Mouse (Mus musculus) embryonic facial prominence, embryonic 14.5 days (tissue): ENCODE measurements at regions not wholly inside any gene's neighbourhood (a gene's known extent, or its start where the extent isn't known, plus 50 kb on each side); places are given as distances from the start of the nearest gene placed in this dataset.

Source experiments
- ATAC-seq: fragments of 200-750 bp; cut with Nextera tagmentation; 2 replicates; pipeline ENCODE4 v1.8.0; 2017; ENCODE audit warnings: low read depth, moderate number of reproducible peaks, moderate TSS enrichment
- DNase-seq: peaks from one replicate; pipeline ENCODE4 v3.0.0-alpha.2; 2015; ENCODE audit warnings: low spot score
- H3K27ac ChIP-seq: fragments of 300-500 bp; sonication (generic); replicated peaks from 2 replicates; pipeline ENCODE4 v1.5.1; 2014; ENCODE audit warnings: low read depth, mild to moderate bottlenecking, low read length, moderate library complexity
- H3K27me3 ChIP-seq: fragments of 300-500 bp; sonication (generic); replicated peaks from 2 replicates; pipeline ENCODE4 v1.6.1; 2014; ENCODE audit warnings: low read length; ENCODE audit not compliant: control insufficient read depth, insufficient read depth
- H3K36me3 ChIP-seq: fragments of 300-500 bp; sonication (generic); 2 replicates; pipeline ENCODE4 v1.6.1; 2014; ENCODE audit warnings: low read length, mixed read lengths; ENCODE audit not compliant: control insufficient read depth, insufficient read depth
- H3K4me1 ChIP-seq: fragments of 300-500 bp; sonication (generic); 2 replicates; pipeline ENCODE4 v1.6.1; 2014; ENCODE audit warnings: antibody characterized with exemption, low read length; ENCODE audit not compliant: control insufficient read depth, insufficient read depth
- H3K4me2 ChIP-seq: fragments of 300-500 bp; sonication (generic); 2 replicates; pipeline ENCODE4 v1.6.1; 2014; ENCODE audit warnings: low read depth, mild to moderate bottlenecking, low read length, moderate library complexity, mixed read lengths
- H3K4me3 ChIP-seq: fragments of 300-500 bp; sonication (generic); 2 replicates; pipeline ENCODE4 v1.5.1; 2014; ENCODE audit warnings: low read depth, mild to moderate bottlenecking, low read length
- H3K9ac ChIP-seq: fragments of 300-500 bp; sonication (generic); 2 replicates; pipeline ENCODE4 v1.6.1; 2014; ENCODE audit warnings: low read depth, mild to moderate bottlenecking, low read length, moderate library complexity, mixed read lengths
- H3K9me3 ChIP-seq: fragments of 300-500 bp; sonication (generic); 2 replicates; pipeline ENCODE4 v1.6.1; 2016; ENCODE audit warnings: low read length; ENCODE audit not compliant: control insufficient read depth
- WGBS: fragments of 180-500 bp; shearing (Covaris S2); extraction: QIAGEN DNeasy Blood & Tissue Kit; methylation state at CpG from one replicate; pipeline ENCODE4 v1.1.7; 2014; 5-methylcytosine and 5-hydroxymethylcytosine counted together

DNA sequence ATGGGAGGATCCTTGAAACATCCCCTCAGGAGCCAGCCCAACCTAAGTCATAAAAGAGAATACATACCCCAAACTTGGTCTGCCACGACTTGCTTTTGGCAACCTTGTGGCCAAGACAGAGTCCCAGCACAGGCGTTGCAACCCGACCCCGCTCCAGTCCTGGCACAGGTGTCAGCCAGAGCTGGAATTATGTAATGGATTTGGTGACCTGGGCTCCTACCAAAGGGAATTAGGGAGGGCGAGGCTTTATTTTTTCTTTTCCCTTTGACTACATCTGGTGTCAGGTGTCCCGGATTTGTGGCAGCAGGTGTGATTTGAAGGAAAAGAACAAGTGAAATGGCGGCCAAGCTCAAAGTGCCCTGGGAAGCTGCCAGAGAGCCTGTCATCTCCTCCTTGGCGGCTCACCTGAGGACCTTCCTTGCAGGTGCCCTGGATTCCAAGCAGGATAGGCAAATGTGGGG is 212.9 kb downstream of the Mef2c start:
- Histone ChIP-seq H3K27ac (no peak overlapping the region), H3K4me2 (no peak overlapping the region), H3K27me3 (peaks cover 97% of the 10 kb centered on the region), H3K36me3 (no peaks in the 10 kb centered on the region), H3K9me3 (no peaks in the 10 kb centered on the region), H3K4me3 (no peak overlapping the region), H3K9ac (no peak overlapping the region), H3K4me1 (peaks cover 4% of the 10 kb centered on the region; the same call in 1 of the 2 replicates)
- DNase-seq (peak; percentile 66), ATAC-seq (peak; percentile 58; the same call in 1 of the 2 replicates)
- WGBS: 2% methylated on average over 8 of the region's 8 CpGs

- Histone ChIP-seq H3K27me3 (peaks cover 98% of the 10 kb centered on the region), H3K4me3 (no peak overlapping the region), H3K4me2 (no peak overlapping the region), H3K27ac (no peak overlapping the region), H3K4me1 (peaks cover 4% of the 10 kb centered on the region; the same call in 1 of the 2 replicates), H3K9ac (no peak overlapping the region), H3K36me3 (no peaks in the 10 kb centered on the region), H3K9me3 (no peaks in the 10 kb centered on the region)
- 4% methylated on average over 4 of the region's 4 CpGs for WGBS
- ATAC-seq (no peak), DNase-seq (no peak)
These were observed 213.9 kb downstream of the Mef2c start for GRCm38 (mm10) chr13:83717686-83718210.

DNA sequence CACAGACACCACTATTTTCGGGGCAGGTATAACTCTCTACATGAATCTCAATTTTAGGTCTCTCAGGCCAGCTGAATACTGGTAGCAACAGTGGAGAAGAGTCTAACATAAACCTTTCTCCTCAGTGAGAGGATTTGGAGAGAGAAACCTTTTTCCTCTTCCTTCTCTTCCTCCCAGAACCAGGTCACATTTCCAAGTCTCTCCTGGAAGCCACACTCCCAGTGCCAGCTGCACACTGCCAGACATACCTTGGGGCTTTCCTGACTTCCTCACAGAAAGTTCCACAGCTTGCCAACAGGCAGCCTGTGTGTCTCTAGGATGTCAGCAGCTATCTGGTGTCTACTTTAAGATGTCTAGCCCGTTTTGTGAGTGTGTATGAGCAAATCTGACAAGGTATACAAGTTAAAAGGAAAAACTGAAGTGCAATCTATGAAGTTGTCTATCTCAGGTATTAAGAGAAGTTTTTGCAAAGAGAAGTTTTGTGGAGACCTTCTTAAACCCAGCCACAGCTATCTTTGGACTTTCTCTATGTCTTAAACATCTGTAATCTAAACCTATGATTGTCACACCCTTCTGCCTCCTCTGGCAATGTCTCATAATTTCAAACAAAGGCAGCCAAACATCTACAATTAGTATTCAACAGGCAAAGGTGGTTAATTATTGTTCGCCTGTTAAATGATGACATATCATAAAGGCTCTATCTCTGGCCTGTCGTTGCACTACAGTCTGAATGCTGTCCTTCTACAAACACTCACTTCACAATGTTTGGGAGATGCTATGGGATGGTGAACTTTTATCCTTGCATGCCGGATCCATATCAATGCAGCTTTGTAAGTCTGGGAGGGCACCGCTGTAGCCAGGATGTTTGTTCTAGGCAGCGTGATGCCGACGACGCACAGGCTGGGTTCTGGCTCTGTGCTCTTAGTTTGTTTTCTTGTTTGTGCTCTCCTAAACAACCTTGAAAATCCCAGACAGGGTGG is 214.9 kb downstream of the Mef2c start:
- WGBS: 5% methylated on average over 10 of the region's 10 CpGs
- no peak overlapping the region for H3K4me3 ChIP-seq

GRCm38 (mm10) chr13:83719635-83720291 is 215.9 kb downstream of the Mef2c start:
- no peak overlapping the region for H3K4me3 ChIP-seq
- H3K27me3 ChIP-seq: peaks cover 98% of the 10 kb centered on the region
- no peak overlapping the region for H3K27ac ChIP-seq
- H3K9ac ChIP-seq: no peak overlapping the region
- DNase-seq (no peak), ATAC-seq (no peak)
- H3K36me3 ChIP-seq: no peaks in the 10 kb centered on the region
- H3K9me3 ChIP-seq: no peaks in the 10 kb centered on the region
- peaks cover 4% of the 10 kb centered on the region; the same call in 1 of the 2 replicates for H3K4me1 ChIP-seq
- 2% methylated on average over 24 of the region's 24 CpGs for WGBS
- H3K4me2 ChIP-seq: peak overlapping the region; percentile 13; the same call in 1 of the 2 replicates

More for the DNA sequence above, 214.9 kb downstream of the Mef2c start:
- no peaks in the 10 kb centered on the region for H3K9me3 ChIP-seq
- no peak overlapping the region for H3K9ac ChIP-seq
- H3K36me3 ChIP-seq: no peaks in the 10 kb centered on the region
- H3K27me3 ChIP-seq: peaks cover 98% of the 10 kb centered on the region
- H3K4me1 ChIP-seq: peaks cover 4% of the 10 kb centered on the region; the same call in 1 of the 2 replicates
- ATAC-seq: no peak
- no peak overlapping the region for H3K4me2 ChIP-seq
- H3K27ac ChIP-seq: no peak overlapping the region
- no peak for DNase-seq

GRCm38 (mm10) chr13:83720352-83720751 is 216.5 kb downstream of the Mef2c start:
- no peaks in the 10 kb centered on the region; the same call in 1 of the 2 replicates for H3K9me3 ChIP-seq
- H3K36me3 ChIP-seq: no peaks in the 10 kb centered on the region
- WGBS: under 1% methylated on average over 12 of the region's 12 CpGs
- peak overlapping the region; percentile 31; the same call in 1 of the 2 replicates for H3K4me3 ChIP-seq
- no peak for DNase-seq
- H3K27ac ChIP-seq: no peak overlapping the region; the same call in 1 of the 2 replicates
- H3K9ac ChIP-seq: no peak overlapping the region
- H3K27me3 ChIP-seq: peaks cover 98% of the 10 kb centered on the region
- H3K4me2 ChIP-seq: peak overlapping the region; percentile 13; the same call in 1 of the 2 replicates
- H3K4me1 ChIP-seq: peaks cover 4% of the 10 kb centered on the region; the same call in 1 of the 2 replicates
- ATAC-seq: no peak

DNA sequence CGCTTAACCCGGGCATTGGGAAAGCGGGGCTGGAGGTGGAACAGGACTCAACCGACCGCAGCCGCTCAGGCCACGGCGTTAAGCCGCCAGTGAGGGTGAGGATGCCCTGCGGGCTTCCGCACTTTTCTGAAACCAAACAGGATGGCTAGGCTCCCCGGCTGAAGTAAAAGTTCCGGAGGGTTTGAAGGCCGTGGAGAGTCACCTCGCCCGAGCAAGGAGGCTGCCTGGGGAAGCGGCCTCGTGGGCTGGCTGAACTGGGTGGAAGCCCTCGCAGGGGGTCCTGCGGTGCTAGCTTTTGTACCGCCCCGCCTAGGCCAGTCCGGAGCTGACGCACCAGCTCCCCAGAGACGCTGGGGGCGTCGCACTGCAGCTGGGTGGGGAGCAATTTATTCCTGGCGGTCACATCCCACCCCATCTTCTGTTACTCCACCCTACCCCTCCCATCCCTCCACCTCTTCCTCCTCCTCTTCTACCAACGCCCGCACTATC is 217.1 kb downstream of the Mef2c start:
- peak; percentile 73 for DNase-seq
- H3K27me3 ChIP-seq: peaks cover 98% of the 10 kb centered on the region
- H3K36me3 ChIP-seq: no peaks in the 10 kb centered on the region
- peaks cover 4% of the 10 kb centered on the region; the same call in 1 of the 2 replicates for H3K4me1 ChIP-seq
- H3K9ac ChIP-seq: peak overlapping the region; percentile 46
- WGBS: under 1% methylated on average over 27 of the region's 30 CpGs
- H3K27ac ChIP-seq: peak overlapping the region; percentile 58
- H3K4me3 ChIP-seq: peak overlapping the region; percentile 31
- no peaks in the 10 kb centered on the region; the same call in 1 of the 2 replicates for H3K9me3 ChIP-seq
- H3K4me2 ChIP-seq: peak overlapping the region; percentile 46
- peak; percentile 81 for ATAC-seq

GRCm38 (mm10) chr13:83721563-83721962 is 217.7 kb downstream of the Mef2c start:
- Histone ChIP-seq H3K4me2 (peak overlapping the region; percentile 46; the same call in 1 of the 2 replicates), H3K4me1 (peaks cover 4% of the 10 kb centered on the region; the same call in 1 of the 2 replicates), H3K27me3 (peaks cover 94% of the 10 kb centered on the region), H3K4me3 (peak overlapping the region; percentile 31), H3K9me3 (no peaks in the 10 kb centered on the region; the same call in 1 of the 2 replicates), H3K36me3 (no peaks in the 10 kb centered on the region), H3K9ac (no peak overlapping the region), H3K27ac (peak overlapping the region; percentile 58)
- 2% methylated on average over 14 of the region's 14 CpGs for WGBS
- ATAC-seq (peak; percentile 69), DNase-seq (no peak)

DNA sequence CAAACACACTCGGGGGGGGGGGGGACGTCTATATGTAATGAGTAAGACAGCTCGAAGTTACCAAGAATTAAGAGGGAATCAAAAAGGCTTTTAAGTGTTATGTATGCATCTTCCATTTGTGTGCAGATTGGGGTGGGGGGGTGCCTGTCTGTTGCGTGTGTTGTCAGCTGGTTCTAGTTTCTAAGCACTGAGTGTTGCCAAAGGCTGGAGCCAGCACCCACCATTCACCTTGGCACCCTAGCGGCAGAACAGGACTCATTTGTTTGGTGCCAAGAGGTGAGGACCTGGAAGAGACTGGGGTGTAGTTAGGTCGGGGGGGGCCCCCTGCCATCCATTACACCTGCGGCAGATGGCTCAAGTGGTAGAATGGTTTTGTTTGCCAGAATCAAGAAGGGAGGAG is 218.4 kb downstream of the Mef2c start:
- peaks cover 4% of the 10 kb centered on the region; the same call in 1 of the 2 replicates for H3K4me1 ChIP-seq
- no peak for DNase-seq
- WGBS: 5% methylated on average over 7 of the region's 7 CpGs
- H3K27ac ChIP-seq: no peak overlapping the region; the same call in 1 of the 2 replicates
- peaks cover 94% of the 10 kb centered on the region for H3K27me3 ChIP-seq
- ATAC-seq: no peak
- H3K36me3 ChIP-seq: no peaks in the 10 kb centered on the region
- H3K9me3 ChIP-seq: no peaks in the 10 kb centered on the region; the same call in 1 of the 2 replicates
- peak overlapping the region; percentile 31 for H3K4me3 ChIP-seq
- H3K9ac ChIP-seq: no peak overlapping the region
- H3K4me2 ChIP-seq: no peak overlapping the region
